Mouse (Mus musculus) inflammation-experienced regulatory T-cells (primary cell): ENCODE data around the gene Thsd7a. TPM values are rescaled to one million over a fixed set of nuclear protein-coding genes. Genes with fewer than 3 reads are reported as not detected.

ENCODE experiments used
- polyA plus RNA-seq, 2 experiments: library from polyadenylated mRNA; unstranded; fragments of 100-300 nt; shearing (Covaris generic); gene quantifications; one replicate each; pipeline ENCODE4 v1.2.1; 2017

Thsd7a gene
- polyA plus RNA-seq, result under 1 TPM; 0.17 to 0.23 TPM

DNA sequence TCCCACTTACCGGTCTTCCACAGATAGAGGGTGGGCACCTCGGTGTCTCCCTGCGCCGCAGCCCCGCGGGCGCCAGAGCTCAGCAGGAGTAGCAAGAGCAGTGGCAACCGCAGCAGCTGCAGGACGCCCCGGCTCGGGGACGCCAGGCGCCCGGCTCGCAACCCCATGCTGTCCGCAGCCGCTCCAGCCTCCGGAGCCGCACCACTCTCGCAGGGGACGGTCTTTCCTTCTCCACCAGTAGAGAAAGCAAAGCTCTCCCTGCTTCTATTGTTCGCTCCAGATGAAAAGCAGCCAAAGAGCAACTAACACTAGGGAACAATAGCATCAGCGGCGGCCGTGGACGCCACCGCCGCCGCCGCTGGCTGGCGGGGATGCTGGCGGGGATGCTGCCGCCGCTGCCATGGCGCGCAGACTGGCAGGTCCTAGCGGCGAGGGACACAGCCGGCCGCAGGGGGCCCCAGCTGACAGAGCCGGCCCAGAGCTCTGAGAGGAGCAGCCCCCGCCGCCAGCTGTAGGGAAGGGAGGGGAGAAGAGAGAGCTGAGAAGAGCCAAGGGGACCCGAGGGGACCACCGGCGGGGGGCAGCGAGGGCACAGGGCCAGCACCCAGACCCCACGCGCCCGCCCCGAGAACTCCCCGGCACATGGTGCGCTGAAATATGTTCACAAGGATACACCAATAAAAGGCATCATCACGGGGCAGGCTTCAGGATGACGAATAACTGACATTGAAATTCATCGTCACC is at the start of gene Thsd7a:
Gene Thsd7a, minus strand, starts transcription at position 624 of the 744 bp plus-strand sequence.

